Mouse (Mus musculus) ES-E14 (cell line): Measurements from ENCODE around the gene Galnt4.

Experiments
- CHD2 ChIP-seq: IDR thresholded peaks from 2 replicates; pipeline ENCODE4 v1.6.1; 2014; ENCODE audit warnings: mild to moderate bottlenecking, low read depth, low read length, inconsistent platforms
- ZNF384 ChIP-seq: IDR thresholded peaks from 2 replicates; pipeline ENCODE4 v1.6.1; 2012; ENCODE audit warnings: low read depth, low read length, inconsistent platforms

GRCm38 (mm10) chr10:99119471-99119870 is 11.5 kb downstream of the Galnt4 start:
- TF ChIP-seq ZNF384 (no peak), CHD2 (no peak)
